Mouse (Mus musculus) thymus, adult 2 months (tissue): Measurements from ENCODE around the gene Galntl5.

Experiments used
- CTCF ChIP-seq: fragments of 200-500 bp; IDR thresholded peaks from 2 replicates; pipeline ENCODE4 v1.5.1; 2012; ENCODE audit warnings: mild to moderate bottlenecking, control low read depth, low read length, moderate library complexity, borderline replicate concordance; ENCODE audit not compliant: control insufficient read depth, poor library complexity, insufficient read depth; ENCODE audit errors: extremely low read depth
- POLR2A ChIP-seq: fragments of 200-500 bp; IDR thresholded peaks from 2 replicates; pipeline ENCODE4 v1.6.1; 2012; ENCODE audit warnings: mild to moderate bottlenecking, low read length, control low read depth, moderate library complexity; ENCODE audit not compliant: control insufficient read depth, poor library complexity, insufficient read depth; ENCODE audit errors: extremely low read depth

GRCm38 (mm10) chr5:25221604-25222003 lies 40.3 kb downstream of the Galntl5 start, which contains the start of gene Galnt11:
- no peak for TF ChIP-seq CTCF
- no peak for TF ChIP-seq POLR2A
